Mouse (Mus musculus) brain, embryonic 14.5 days (tissue): ENCODE measurements around the gene Spats2l. TPM values are rescaled to one million over a fixed set of nuclear protein-coding genes. Genes with fewer than 3 reads are reported as not detected.

Experiments used
- DNase-seq: peaks from one replicate; pipeline ENCODE4 v3.0.0-alpha.2; 2011; ENCODE audit warnings: low read depth
- CTCF ChIP-seq: fragments of 200-500 bp; IDR thresholded peaks from 2 replicates; pipeline ENCODE4 v1.5.1; 2012; ENCODE audit warnings: inconsistent platforms, mild to moderate bottlenecking, moderate library complexity, borderline replicate concordance; ENCODE audit not compliant: insufficient read depth, insufficient read length; ENCODE audit errors: extremely low read depth
- POLR2A ChIP-seq: fragments of 200-500 bp; IDR thresholded peaks from 2 replicates; pipeline ENCODE4 v1.6.1; 2012; ENCODE audit warnings: mild to moderate bottlenecking, inconsistent platforms, borderline replicate concordance; ENCODE audit not compliant: poor library complexity, insufficient read depth, insufficient read length, severe bottlenecking; ENCODE audit errors: extremely low read depth
- polyA plus RNA-seq: library from polyadenylated mRNA; depleted of rRNA; stranded (reverse); fragments of >200 nt; gene quantifications from 2 replicates; pipeline ENCODE4 v1.2.3, GENCODE M21; 2012; rRNA removed

Gene Spats2l
- polyA plus RNA-seq, 1 experiment = 33.5 TPM

- DNase-seq = no peak
- TF ChIP-seq CTCF (no peak), POLR2A (no peak)
Observed at GRCm38 (mm10) chr1:57953586-57954375, 179.8 kb downstream of the Spats2l start.

GRCm38 (mm10) chr1:57954376-57954765 is 180.4 kb downstream of the Spats2l start:
- DNase-seq = no peak
- no peak for TF ChIP-seq CTCF
- no peak for TF ChIP-seq POLR2A

- no peak for DNase-seq
- TF ChIP-seq POLR2A (no peak), CTCF (no peak)
Observed at GRCm38 (mm10) chr1:57955774-57956173, 181.8 kb downstream of the Spats2l start.

GRCm38 (mm10) chr1:57969327-57970271 is 195.6 kb downstream of the Spats2l start:
- peak; percentile 95 for DNase-seq
- TF ChIP-seq POLR2A (peak; percentile 97), CTCF (peak; percentile 85)

GRCm38 (mm10) chr1:57971588-57971987 is 197.6 kb downstream of the Spats2l start:
- DNase-seq = no peak

GRCm38 (mm10) chr1:57976860-57977259 is 202.9 kb downstream of the Spats2l start:
- TF ChIP-seq CTCF = no peak
- TF ChIP-seq POLR2A = no peak

More at GRCm38 (mm10) chr1:57971588-57971987, 197.6 kb downstream of the Spats2l start:
- no peak for TF ChIP-seq CTCF
- TF ChIP-seq POLR2A = no peak

GRCm38 (mm10) chr1:57989052-57989600 is 215.2 kb downstream of the Spats2l start:
- TF ChIP-seq CTCF (no peak), POLR2A (no peak)
- peak; percentile 30 for DNase-seq

More at GRCm38 (mm10) chr1:57976860-57977259, 202.9 kb downstream of the Spats2l start:
- DNase-seq = no peak

- no peak for TF ChIP-seq POLR2A
- TF ChIP-seq CTCF = no peak
- DNase-seq = no peak
Observed at GRCm38 (mm10) chr1:57991277-57991676, 217.3 kb downstream of the Spats2l start.

- DNase-seq = peak; percentile 99
Observed at GRCm38 (mm10) chr1:57995432-57996132, 221.6 kb downstream of the Spats2l start, which contains the start of gene Sgo2a. Gene Sgo2a (plus strand): TSS chr1:57995971.

GRCm38 (mm10) chr1:57996133-57996615 is 222.2 kb downstream of the Spats2l start:
- no peak for DNase-seq
- TF ChIP-seq CTCF (no peak), POLR2A (no peak)

More at GRCm38 (mm10) chr1:57995432-57996132, 221.6 kb downstream of the Spats2l start, which contains the start of gene Sgo2a:
- TF ChIP-seq CTCF = no peak
- TF ChIP-seq POLR2A = peak; percentile 79; the same call in 1 of the 2 replicates

Other genes starting within 250 kb of the Spats2l start
- gene Sgo2a, start 221.8 kb downstream of the Spats2l start, polyA plus RNA-seq = 5.3 and 6.8 TPM in 2 replicates
- 31.4 and 33.5 TPM in 2 replicates for gene Kctd18, start 244.8 kb downstream of the Spats2l start, polyA plus RNA-seq